Mouse (Mus musculus): ENCODE data around the gene Kcnj6. TPM values are rescaled to one million over a fixed set of nuclear protein-coding genes. Genes with fewer than 3 reads are reported as not detected.
A peak's percentile ranks its signal among the peaks of the same experiment; 100 is the strongest.

Kcnj6 gene
- polyA plus RNA-seq, 1 experiment from 2014 or later, result 0.39 TPM

- no peak overlapping the region for H3K27ac ChIP-seq
- H3K36me3 ChIP-seq, result no peaks in the 10 kb centered on the region
- H3K27me3 ChIP-seq, result no peaks in the 10 kb centered on the region
- no peak overlapping the region for H3K9ac ChIP-seq
- 81% methylated on average over 6 of the region's 6 CpGs for WGBS
- no peak overlapping the region for H3K4me2 ChIP-seq
- peaks cover 4% of the 10 kb centered on the region; the same call in 1 of the 2 replicates for H3K9me3 ChIP-seq
- no peak overlapping the region for H3K4me3 ChIP-seq
- no peak for ATAC-seq (ENCODE audit: insufficient number of reproducible peaks, insufficient read depth, low FRiP score, low TSS enrichment, low read depth)
- peaks cover 10% of the 10 kb centered on the region; the same call in 1 of the 2 replicates for H3K4me1 ChIP-seq
Measured at GRCm38 (mm10) chr16:94729236-94729635, 268.3 kb downstream of the Kcnj6 start.

DNA sequence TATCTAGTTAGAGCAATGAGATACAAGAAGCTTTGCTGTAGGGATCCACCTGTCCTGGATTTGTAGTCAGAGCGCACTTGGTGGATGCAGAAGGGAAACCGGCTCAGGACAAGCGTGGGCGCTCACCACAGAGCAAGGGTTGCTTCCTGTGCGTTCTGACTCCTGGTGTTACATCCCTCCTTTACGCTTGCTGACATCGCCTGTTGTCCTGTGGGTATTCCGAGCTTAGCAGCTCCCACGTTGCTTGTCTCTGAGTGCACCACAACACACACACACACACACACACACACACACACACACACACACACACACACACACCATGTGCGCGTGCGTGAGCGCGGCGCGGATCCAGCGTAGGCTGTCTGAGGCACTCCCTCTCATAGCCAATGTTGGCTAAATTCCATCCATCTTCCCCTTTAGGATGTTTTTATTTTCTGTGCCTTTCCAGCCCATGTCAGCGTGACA lies 272.7 kb downstream of the Kcnj6 start:
- Histone ChIP-seq H3K27ac (no peak overlapping the region), H3K9ac (peak overlapping the region; percentile 66), H3K36me3 (no peaks in the 10 kb centered on the region), H3K9me3 (peaks cover 4% of the 10 kb centered on the region; the same call in 1 of the 2 replicates), H3K4me1 (peaks cover 7% of the 10 kb centered on the region; the same call in 1 of the 2 replicates), H3K4me2 (peak overlapping the region; percentile 89), H3K4me3 (peak overlapping the region; percentile 47), H3K27me3 (peaks cover 7% of the 10 kb centered on the region; the same call in 1 of the 2 replicates)
- ATAC-seq (ENCODE audit: insufficient number of reproducible peaks, insufficient read depth, low FRiP score, low TSS enrichment, low read depth), result no peak
- WGBS, result 6% methylated on average over 18 of the region's 18 CpGs

GRCm38 (mm10) chr16:94724061-94724596 lies 273.4 kb downstream of the Kcnj6 start:
- WGBS, result 0% methylated on average over 23 of the region's 23 CpGs
- Histone ChIP-seq H3K9me3 (peaks cover 2% of the 10 kb centered on the region; the same call in 1 of the 2 replicates), H3K36me3 (no peaks in the 10 kb centered on the region), H3K4me2 (peak overlapping the region; percentile 89), H3K4me3 (peak overlapping the region; percentile 47), H3K27me3 (peaks cover 7% of the 10 kb centered on the region; the same call in 1 of the 2 replicates), H3K27ac (no peak overlapping the region), H3K4me1 (peaks cover 10% of the 10 kb centered on the region; the same call in 1 of the 2 replicates), H3K9ac (peak overlapping the region; percentile 66)
- ATAC-seq (ENCODE audit: insufficient number of reproducible peaks, insufficient read depth, low FRiP score, low TSS enrichment, low read depth), result peak; percentile 85

DNA sequence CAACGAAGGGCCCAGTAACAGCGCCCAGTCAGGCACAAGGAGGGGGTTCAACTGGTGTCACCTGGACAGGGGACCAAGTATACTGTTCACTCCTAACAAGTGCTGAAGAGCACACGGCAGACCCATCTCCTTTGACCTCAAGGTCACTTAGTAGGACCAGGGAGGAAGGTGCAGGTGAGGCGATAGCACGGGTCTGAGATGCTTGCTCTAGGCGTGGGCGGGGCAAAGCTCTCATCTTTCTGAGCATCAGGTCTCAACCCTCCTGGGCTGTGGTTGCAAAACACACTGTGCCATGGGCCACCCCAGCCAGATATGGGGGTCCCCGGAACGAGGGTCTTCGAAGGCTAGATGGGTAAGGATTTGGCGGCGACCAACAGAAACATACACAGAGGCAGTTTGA lies 274.6 kb downstream of the Kcnj6 start:
- Histone ChIP-seq H3K27me3 (peaks cover 7% of the 10 kb centered on the region; the same call in 1 of the 2 replicates), H3K4me2 (no peak overlapping the region), H3K4me3 (no peak overlapping the region), H3K9ac (no peak overlapping the region), H3K9me3 (no peaks in the 10 kb centered on the region), H3K27ac (no peak overlapping the region), H3K4me1 (peaks cover 22% of the 10 kb centered on the region; the same call in 1 of the 2 replicates), H3K36me3 (no peaks in the 10 kb centered on the region)
- no peak for ATAC-seq (ENCODE audit: insufficient number of reproducible peaks, insufficient read depth, low FRiP score, low TSS enrichment, low read depth)
- 75% methylated on average over 12 of the region's 12 CpGs for WGBS

- H3K9me3 ChIP-seq, result peaks cover 3% of the 10 kb centered on the region
- no peak for ATAC-seq (ENCODE audit: insufficient number of reproducible peaks, insufficient read depth, low FRiP score, low TSS enrichment, low read depth)
- 76% methylated on average over 10 of the region's 10 CpGs for WGBS
- H3K4me1 ChIP-seq, result peaks cover 23% of the 10 kb centered on the region; the same call in 1 of the 2 replicates
- H3K27me3 ChIP-seq, result peaks cover 7% of the 10 kb centered on the region; the same call in 1 of the 2 replicates
- no peak overlapping the region for H3K4me3 ChIP-seq
- no peak overlapping the region for H3K27ac ChIP-seq
- no peak overlapping the region for H3K9ac ChIP-seq
- no peaks in the 10 kb centered on the region for H3K36me3 ChIP-seq
- H3K4me2 ChIP-seq, result no peak overlapping the region
Measured at GRCm38 (mm10) chr16:94721549-94722006, 275.9 kb downstream of the Kcnj6 start.

DNA sequence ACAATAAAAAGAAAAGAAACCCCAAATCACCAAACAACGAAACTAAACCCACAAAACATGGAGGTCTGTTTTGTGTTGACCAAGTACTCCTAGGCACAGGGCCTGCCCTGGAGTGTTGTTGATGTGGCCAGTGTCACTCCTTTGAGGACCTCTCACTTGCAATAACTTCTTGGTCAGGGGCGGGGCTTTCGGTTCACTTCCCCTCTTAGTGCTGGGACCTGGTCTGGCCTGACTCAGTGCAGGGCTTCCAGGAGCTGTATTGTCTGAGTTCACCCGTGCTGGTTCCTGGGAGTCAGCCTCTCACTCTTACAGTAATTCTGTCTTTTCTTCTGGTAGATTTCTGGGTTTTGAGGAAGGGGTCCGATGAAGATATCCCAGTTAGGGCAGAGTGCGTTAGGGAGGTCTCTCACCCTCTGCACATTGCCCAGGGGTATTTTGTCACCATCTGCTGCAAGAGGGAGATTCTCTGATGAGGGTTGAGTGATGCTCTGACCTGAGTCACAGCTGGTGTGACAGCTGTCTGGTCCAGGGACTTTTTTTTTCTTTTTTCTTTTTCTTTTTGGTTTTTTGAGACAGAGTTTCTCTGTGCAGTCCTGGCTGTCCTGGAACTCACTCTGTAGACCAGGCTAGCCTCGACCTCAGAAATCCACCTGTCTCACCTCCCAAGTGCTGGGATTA lies 276.9 kb downstream of the Kcnj6 start:
- no peak overlapping the region for H3K27ac ChIP-seq
- peaks cover 23% of the 10 kb centered on the region; the same call in 1 of the 2 replicates for H3K4me1 ChIP-seq

DNA sequence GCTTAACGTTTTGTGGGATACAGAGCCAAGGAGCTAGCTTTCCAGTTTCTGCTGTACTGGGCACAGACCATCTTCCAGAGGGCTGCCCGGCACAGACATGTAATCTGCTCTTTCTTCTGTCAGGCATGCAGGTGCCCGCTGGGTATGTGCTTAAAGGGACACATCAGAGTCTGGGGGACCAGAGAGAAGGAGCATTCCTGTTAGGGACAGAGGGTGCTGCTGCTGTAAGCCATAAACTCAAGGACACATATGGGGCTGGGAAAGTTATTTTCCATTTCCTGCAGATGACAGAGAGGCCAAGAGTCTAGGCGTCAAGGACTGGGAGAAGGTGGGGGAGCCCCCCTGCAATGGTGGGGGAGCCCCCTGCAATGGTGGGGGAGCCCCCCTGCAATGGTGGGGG lies 278.0 kb downstream of the Kcnj6 start:
- Histone ChIP-seq H3K4me1 (peaks cover 17% of the 10 kb centered on the region; the same call in 1 of the 2 replicates), H3K27me3 (peaks cover 12% of the 10 kb centered on the region), H3K27ac (no peak overlapping the region), H3K9me3 (peaks cover 6% of the 10 kb centered on the region), H3K36me3 (no peaks in the 10 kb centered on the region), H3K4me2 (no peak overlapping the region), H3K4me3 (no peak overlapping the region), H3K9ac (no peak overlapping the region)
- WGBS, result 69% methylated on average over 4 of the region's 4 CpGs
- no peak for ATAC-seq (ENCODE audit: insufficient number of reproducible peaks, insufficient read depth, low FRiP score, low TSS enrichment, low read depth)

More for the DNA sequence above, 276.9 kb downstream of the Kcnj6 start:
- Histone ChIP-seq H3K27me3 (peaks cover 7% of the 10 kb centered on the region; the same call in 1 of the 2 replicates), H3K4me2 (no peak overlapping the region), H3K4me3 (no peak overlapping the region), H3K9ac (no peak overlapping the region), H3K36me3 (no peaks in the 10 kb centered on the region), H3K9me3 (peaks cover 6% of the 10 kb centered on the region)
- 64% methylated on average over 7 of the region's 7 CpGs for WGBS
- ATAC-seq (ENCODE audit: insufficient number of reproducible peaks, insufficient read depth, low FRiP score, low TSS enrichment, low read depth), result no peak

DNA sequence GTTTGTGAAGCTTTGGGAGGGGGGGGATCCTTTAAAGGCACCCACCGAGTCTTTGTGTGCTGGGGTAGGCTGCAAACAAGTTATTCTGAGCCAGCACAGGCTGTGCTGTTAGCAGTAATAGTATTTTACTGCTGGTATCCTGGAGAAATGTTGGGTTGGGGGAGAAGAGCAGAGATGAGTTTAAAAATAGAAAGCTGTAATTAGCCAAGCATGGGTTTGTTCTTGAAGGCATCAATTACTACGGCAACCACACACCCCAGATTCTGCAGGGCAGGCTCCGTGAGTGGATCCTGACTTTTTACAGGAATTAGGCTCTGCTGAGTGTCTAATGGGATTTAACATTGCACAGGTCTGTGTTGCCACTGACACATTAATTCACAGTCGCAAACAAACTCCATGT lies 278.6 kb downstream of the Kcnj6 start:
- H3K27ac ChIP-seq, result peak overlapping the region; percentile 48; the same call in 1 of the 2 replicates
- ATAC-seq (ENCODE audit: insufficient number of reproducible peaks, insufficient read depth, low FRiP score, low TSS enrichment, low read depth), result no peak
- WGBS, result 43% methylated on average over 4 of the region's 4 CpGs

DNA sequence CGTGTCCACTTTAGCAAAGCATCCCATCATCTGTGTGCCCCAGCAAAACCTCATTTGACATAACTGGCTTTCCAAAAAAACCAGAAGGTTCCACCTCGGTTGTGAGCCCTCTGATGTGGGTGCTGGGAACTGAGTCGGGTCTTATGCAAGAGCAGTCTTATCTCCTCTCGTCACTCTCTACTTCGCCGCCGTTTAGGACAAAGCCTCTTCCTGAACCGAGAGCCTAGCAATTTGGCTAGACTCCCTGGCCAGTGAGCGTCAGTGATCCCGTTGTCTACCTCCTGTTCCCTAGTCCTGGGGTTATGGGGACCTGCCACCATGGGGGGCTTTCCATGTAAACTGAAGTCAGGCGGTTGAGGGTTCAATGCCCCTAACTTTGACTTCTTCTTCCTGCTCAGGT lies 280.4 kb downstream of the Kcnj6 start:
- 93% methylated on average over 11 of the region's 11 CpGs for WGBS
- no peak overlapping the region for H3K9ac ChIP-seq
- H3K4me3 ChIP-seq, result no peak overlapping the region
- H3K4me1 ChIP-seq, result peaks cover 23% of the 10 kb centered on the region; the same call in 1 of the 2 replicates
- no peak overlapping the region for H3K27ac ChIP-seq
- H3K4me2 ChIP-seq, result no peak overlapping the region
- ATAC-seq (ENCODE audit: insufficient number of reproducible peaks, insufficient read depth, low FRiP score, low TSS enrichment, low read depth), result no peak
- peaks cover 7% of the 10 kb centered on the region for H3K27me3 ChIP-seq
- peaks cover 6% of the 10 kb centered on the region for H3K9me3 ChIP-seq
- no peaks in the 10 kb centered on the region for H3K36me3 ChIP-seq

More for the DNA sequence above, 278.6 kb downstream of the Kcnj6 start:
- no peaks in the 10 kb centered on the region for H3K36me3 ChIP-seq
- peaks cover 6% of the 10 kb centered on the region for H3K9me3 ChIP-seq
- H3K27me3 ChIP-seq, result peaks cover 14% of the 10 kb centered on the region
- H3K4me1 ChIP-seq, result peaks cover 17% of the 10 kb centered on the region; the same call in 1 of the 2 replicates
- H3K9ac ChIP-seq, result no peak overlapping the region
- no peak overlapping the region for H3K4me2 ChIP-seq
- H3K4me3 ChIP-seq, result no peak overlapping the region

GRCm38 (mm10) chr16:94714483-94714882 lies 283.0 kb downstream of the Kcnj6 start:
- Histone ChIP-seq H3K4me2 (no peak overlapping the region), H3K4me3 (no peak overlapping the region), H3K27me3 (peaks cover 7% of the 10 kb centered on the region), H3K36me3 (no peaks in the 10 kb centered on the region), H3K4me1 (peaks cover 23% of the 10 kb centered on the region; the same call in 1 of the 2 replicates), H3K27ac (no peak overlapping the region), H3K9ac (no peak overlapping the region), H3K9me3 (peaks cover 6% of the 10 kb centered on the region)
- ATAC-seq (ENCODE audit: insufficient number of reproducible peaks, insufficient read depth, low FRiP score, low TSS enrichment, low read depth), result no peak
- 75% methylated on average over 14 of the region's 14 CpGs for WGBS

DNA sequence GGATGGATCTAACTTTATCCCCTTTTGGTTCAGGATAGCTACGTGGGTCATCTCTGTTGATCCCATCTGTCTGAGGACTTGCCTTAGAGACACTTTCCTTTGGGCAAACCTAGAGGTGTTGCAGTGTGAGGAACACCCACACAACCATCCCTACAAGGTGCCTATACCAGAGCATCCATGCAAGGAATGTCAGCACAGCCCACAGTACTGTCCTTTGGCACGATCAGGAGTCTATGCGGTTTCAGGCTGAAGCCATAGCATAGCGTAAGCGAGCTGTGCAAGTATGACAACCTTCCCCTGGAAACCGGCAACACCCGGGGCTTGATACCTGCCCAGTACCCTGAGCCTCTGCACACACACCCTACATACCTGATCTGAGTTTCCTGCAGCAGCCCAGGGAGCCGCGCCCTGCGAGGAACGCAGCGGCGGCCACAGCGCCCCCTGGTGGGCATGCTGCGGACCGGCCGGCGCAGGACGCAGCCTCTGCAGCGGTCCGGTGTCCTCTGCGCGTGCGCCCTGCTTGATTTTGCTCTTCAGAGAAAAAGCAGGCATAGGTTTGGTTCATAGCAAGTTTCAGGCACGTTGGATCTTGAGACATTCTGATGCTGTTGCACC lies 283.9 kb downstream of the Kcnj6 start:
- H3K4me2 ChIP-seq, result peak overlapping the region; percentile 65
- H3K27me3 ChIP-seq, result peaks cover 7% of the 10 kb centered on the region
- H3K27ac ChIP-seq, result no peak overlapping the region
- peaks cover 14% of the 10 kb centered on the region; the same call in 1 of the 2 replicates for H3K4me1 ChIP-seq
- H3K9ac ChIP-seq, result peak overlapping the region; percentile 59
- no peaks in the 10 kb centered on the region for H3K36me3 ChIP-seq
- peak overlapping the region; percentile 33 for H3K4me3 ChIP-seq
- peaks cover 6% of the 10 kb centered on the region for H3K9me3 ChIP-seq
- ATAC-seq (ENCODE audit: insufficient number of reproducible peaks, insufficient read depth, low FRiP score, low TSS enrichment, low read depth), result peak; percentile 56
- 7% methylated on average over 25 of the region's 25 CpGs for WGBS

All from embryonic facial prominence, embryonic 13.5 days (tissue).